Mouse (Mus musculus): ENCODE results near the gene Gm32742. TPM values are rescaled to one million over a fixed set of nuclear protein-coding genes. Genes with fewer than 3 reads are reported as not detected.

The Gm32742 gene
- total RNA-seq, 2 experiments from 2014 or later, result 0.04 TPM; not detected in 1

- intact Hi-C loops (cut with DNase I), result no loop called here
- DNase-seq, result no peak
These were observed 83.7 kb downstream of the Gm32742 start for GRCm38 (mm10) chr9:51081614-51082013.

Small RNAs within 50 kb of the gene (microRNA-seq; reads per million reads assigned to microRNA genes)
- gene Mir34b (15.7 reads per million, percentile 33 among the genes with 10 or more reads in this experiment), gene Mir34c (801 reads per million, percentile 73 among the genes with 10 or more reads in this experiment)

Other genes with a start within 250 kb of the Gm32742 start
- gene Sik2, start 156.4 kb downstream of the Gm32742 start, total RNA-seq (2021), result 10 to 100 TPM; 54.9 TPM
- gene Btg4, start 104.6 kb downstream of the Gm32742 start, total RNA-seq (2021), result not detected
- gene Layn, start 88.4 kb downstream of the Gm32742 start, total RNA-seq (2021), result 1 to 10 TPM; 7.8 to 9.5 TPM
- under 1 TPM in 1 of 2 experiments, not detected in 1; 0.50 TPM for gene 4833427G06Rik, start 63.4 kb downstream of the Gm32742 start, total RNA-seq (2021)
- not detected for gene Pou2af1, start 48.2 kb upstream of the Gm32742 start, total RNA-seq (2021)
- gene Colca2, start 113.1 kb upstream of the Gm32742 start, total RNA-seq (2021), result 1 to 10 TPM in 1 of 2 experiments, under 1 TPM in 1; 0.46 to 1.0 TPM
- not detected for gene 1810046K07Rik, start 163.4 kb upstream of the Gm32742 start, total RNA-seq (2021)